Mouse (Mus musculus): ENCODE data around the gene Spats1. TPM values are rescaled to one million over a fixed set of nuclear protein-coding genes. Genes with fewer than 3 reads are reported as not detected.
"Not testable (repeated sequence)": the region's sequence is repeated elsewhere in the genome, so short reads cannot be mapped to it uniquely, and the experiment has no call there.

Gene Spats1
- polyA plus RNA-seq, 1 experiment from 2014 or later, result 0.65 TPM

DNA sequence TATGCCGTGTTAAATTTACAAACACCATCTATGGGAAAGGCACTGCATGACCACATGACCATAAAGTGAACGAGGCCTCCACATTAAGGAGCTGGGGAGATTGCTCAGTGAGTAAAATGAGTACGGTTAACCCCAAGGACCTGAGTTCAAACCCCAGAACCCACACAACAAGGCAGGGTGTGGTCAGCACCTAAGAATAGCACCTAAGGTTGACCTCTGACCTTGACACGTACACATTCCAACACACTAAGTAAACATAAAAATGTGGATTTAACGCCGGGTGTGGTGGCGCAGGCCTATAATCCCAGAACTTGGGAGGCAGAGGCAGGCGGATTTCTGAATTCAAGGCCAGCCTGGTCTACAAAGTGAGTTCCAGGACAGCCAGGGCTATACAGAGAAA is 25.6 kb downstream of the Spats1 start:
- no peak for DNase-seq (ENCODE audit: low spot score)

DNA sequence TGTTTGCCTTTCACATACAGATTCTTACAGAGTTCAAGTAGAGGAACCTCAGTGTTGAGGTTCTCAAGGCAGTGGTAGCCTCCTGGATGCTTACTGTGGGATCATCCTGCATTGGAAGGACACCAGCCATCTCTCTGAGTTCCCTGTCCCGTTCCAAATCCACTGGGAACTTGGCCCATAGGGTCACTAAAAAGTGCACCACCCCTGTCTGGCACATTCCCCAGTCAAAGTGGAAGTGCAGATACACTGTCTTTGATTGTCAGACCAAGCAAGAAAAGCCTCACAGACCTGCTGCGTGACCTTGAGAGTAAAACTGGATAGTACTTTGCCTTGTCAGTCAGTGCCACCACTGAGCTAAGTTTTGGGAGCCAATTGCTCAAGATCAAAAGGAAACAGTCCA is 28.2 kb downstream of the Spats1 start:
- DNase-seq (ENCODE audit: low spot score), result no peak

DNA sequence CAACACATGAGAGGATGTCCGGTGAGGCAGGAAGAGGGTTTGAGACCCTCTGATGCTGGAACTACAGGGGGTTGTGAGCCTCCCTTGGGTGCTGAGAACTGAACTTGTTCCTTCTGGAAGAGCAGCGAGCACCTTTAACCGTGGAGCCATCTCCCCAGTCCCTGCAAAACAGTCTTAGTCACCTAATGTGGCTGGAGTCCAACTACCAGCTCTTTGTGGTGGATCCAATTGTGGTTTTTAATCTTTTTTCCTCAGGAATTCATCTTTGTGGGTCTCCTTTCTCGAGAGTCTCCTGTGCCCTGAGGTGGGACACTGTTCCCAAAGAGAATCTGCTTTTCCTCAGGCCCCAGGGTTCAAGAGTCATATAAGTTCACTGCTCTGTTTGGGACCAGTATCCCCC is 29.3 kb downstream of the Spats1 start:
- no peak for DNase-seq (ENCODE audit: low spot score)

DNA sequence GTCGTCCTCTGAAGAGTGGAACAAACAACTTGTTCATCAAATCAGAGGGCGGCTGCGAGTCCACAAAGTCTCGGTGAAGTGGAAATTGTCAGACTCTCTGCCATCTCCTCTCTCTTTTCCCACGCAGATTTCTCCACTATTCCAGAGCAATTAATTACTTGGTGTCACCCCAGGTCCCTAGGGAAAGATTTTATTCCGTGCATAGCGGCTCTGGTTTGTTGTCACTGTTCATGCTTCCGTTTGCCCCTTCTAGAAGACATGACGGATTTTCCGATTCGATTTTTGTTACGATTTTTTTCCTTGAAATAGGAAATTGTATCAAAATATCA is 41.0 kb downstream of the Spats1 start:
- DNase-seq (ENCODE audit: low spot score), result no peak

DNA sequence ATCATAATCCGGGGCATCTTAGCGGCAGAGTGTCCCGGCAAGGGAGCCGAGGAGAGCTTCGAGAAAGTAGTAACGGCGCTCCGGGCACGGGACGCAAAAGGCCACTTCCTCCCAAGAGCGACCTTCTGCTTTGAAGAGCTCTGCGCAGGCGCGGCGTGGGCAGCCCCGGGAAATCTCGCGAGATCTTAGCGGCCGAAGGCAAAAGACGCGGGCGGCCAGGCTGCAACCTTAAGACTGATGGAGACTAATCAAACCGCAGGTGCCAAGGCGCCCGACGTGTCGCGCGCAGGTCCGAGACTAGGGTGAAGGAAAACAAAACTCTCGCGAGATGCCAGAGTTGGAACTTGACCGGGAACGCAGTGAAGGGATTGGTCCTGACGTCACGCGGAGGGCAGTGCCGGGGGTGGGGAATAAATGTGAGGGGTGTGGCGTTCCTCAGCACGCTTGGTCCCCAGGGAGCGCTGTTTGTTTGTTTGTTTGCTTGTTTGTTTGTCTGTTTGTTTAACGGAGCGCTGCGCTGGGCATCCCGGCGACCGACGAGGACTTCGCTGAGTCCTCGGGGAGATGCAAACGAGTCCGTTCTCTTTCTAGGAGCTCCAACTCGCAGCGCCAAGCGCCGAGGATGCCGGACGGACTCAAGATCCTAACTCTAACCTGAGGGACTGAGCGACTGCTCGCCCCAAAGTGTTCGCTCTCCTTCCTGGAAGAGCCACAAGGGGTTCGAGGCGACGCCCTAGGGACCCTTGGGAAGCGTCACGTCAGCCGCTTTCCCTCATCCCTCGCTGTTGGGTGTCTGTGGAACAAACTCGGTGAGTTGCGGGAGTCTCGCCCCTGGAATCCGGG is 41.6 kb downstream of the Spats1 start, which contains the start of gene Cdc5l:
Gene Cdc5l (minus strand): TSS at position 319 of the 843 bp plus-strand sequence.
- DNase-seq (ENCODE audit: low spot score), result peak; percentile 92

DNA sequence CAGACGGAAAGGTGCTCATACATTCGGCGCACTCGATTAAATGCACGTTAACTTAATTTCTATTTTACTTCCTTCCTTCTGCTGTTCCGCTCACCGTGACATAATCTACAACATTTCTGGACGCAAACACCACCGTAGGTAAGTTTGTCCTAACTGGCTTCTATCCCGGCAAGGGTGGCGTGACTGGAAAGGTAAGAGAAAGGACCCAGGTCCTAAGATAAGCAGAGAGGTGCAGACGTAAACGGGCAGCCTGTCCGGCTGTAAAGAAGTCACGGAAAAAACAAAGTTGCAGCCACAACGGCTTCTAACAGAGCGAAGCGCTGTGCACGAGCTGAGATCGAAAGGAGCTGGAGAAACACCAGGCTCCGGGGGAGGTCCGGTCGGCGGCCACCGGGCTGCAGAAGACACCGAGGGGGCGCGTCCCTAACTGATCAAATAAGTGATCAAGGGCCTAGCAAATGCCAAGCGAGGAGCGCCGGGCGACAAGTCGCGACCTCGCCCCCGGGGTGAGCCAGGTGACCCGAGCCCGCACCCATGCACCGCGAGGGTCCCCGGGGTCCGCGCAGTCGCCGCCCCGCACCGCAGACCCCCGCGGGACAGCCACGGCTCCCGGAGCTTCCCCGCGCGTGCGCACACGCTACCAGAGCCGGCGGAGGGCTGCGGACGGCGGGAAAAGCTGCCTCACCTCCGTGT is 42.4 kb downstream of the Spats1 start:
- peak; percentile 22 for DNase-seq (ENCODE audit: low spot score)

DNA sequence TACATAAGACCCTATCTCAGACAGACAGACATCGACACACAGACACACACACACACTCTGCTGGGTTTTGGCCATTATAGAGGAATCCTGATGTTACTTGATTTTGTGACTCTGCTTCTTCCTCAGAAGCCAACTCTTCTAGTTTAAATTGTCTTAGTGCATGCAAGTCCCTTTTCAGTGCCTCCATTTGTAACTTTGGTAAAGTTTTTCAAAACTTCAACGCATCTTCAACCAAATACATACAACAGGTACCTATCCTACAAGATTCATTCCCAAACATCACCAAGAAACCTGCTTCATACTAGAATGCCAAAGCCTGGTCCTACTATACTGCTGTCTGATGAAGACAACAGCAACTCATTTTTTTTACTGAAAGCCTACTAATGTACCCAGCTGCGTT is 43.2 kb downstream of the Spats1 start:
- DNase-seq (ENCODE audit: low spot score), result no peak

DNA sequence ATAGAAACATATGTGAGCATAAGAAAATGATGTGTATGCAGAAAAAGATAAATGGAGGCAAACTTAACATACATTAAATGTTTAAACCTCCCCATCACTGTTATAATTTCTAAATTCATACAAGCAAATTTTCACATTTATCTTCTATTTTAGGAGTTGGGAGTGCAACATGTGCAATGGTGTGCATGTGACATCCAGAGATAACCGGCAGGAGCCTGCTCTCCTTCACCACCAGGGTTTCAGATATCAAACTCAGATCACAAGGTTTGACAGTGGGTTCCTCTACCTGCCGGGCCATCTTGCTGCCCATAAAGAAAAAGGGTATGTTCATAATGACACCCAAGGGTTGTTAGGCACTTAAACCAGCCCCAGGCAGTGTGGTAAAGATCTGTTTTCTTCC is 57.8 kb downstream of the Spats1 start:
- no peak for DNase-seq (ENCODE audit: low spot score)

DNA sequence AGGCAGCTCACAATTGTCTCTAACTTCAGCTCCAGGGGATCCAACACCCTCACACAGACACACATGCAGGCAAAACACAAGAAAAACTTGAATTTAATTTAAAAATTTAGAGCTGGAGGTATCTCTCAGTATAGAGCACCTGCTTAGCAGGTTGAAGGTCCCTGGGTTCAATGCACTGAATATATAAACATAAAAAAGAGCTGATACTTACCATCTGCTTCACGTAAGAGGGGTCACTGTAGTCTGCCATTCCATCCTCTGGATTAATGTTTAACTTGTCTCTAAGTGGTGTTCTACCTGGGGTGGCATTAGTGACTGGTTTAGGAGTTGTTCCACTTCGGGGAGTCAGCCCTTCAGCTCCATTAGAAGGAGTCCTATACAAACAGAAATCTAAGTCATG is 63.6 kb downstream of the Spats1 start:
- not testable (repeated sequence) for DNase-seq (ENCODE audit: low spot score)

DNA sequence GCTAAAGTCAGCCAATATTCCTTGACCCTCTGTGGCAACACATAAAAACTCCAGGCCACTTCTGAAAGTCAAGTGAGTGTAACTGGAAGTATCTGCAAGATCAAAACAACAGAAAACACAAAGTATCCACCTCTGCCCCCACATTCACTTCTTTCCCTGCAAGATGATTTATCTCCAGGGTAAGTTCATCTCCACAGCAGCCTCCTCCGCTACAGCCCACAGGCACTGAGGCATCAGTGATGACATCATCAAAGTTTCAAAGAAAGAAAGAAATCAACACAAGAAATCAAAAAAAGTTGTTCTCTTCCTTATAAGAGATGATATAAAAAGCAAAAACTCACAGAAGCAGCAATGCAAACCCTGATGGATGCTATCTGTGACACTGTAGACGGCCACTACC is 66.5 kb downstream of the Spats1 start:
- no peak for DNase-seq (ENCODE audit: low spot score)

DNA sequence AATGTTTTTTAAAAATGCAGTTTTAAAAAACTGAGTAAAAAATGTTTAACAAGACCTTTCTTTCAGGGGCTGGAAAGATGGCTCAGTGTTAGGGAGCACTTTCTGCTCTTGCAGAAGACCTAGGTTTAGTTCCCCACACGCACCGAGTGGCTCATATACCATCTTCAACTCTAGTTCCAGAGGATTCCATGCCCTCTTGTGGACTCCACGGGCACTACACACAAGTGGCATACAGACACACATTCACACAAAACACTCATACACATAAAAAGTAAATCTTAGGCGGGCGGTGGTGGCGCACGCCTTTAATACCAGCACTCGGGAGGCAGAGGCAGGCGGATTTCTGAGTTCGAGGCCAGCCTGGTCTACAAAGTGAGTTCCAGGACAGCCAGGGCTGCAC is 68.9 kb downstream of the Spats1 start:
- no peak for DNase-seq (ENCODE audit: low spot score)

DNA sequence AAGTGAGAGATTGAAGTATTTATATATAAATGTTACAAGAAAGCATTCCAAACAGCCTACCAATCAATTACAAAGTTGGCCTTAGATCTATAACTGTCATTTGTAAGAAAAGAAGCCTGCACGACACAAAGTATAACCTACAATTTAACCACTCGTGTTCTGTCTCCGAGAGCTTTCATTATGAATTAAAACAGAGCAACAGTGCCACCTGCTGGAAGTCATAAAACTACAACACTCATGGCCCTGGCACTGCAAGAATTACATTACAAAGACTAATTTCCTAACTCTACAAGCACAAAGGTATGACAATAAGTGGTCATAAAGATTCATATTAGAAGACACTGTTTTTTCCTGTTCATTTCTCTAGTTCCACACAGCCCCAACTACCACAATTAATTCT is 72.0 kb downstream of the Spats1 start:
- DNase-seq (ENCODE audit: low spot score), result peak; percentile 68

DNA sequence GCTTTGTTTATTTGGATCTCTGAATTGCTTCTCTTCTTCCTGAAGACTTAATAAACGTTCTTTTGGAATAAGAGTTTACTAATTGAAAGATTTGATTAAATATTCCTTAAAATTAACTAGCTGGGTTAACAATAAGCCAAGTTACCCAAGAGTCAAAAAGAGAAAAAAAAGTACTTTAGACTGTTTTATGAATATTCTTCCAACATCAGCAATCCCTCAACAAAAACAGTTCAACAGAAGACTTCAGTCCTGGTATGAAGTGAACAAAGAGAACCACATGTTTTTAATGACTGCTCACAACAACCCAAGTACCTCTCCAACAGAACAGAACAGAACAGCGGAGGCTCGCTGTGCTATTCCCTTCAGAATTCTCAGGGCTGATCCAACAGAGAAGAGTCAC is 72.6 kb downstream of the Spats1 start:
- DNase-seq (ENCODE audit: low spot score), result no peak

DNA sequence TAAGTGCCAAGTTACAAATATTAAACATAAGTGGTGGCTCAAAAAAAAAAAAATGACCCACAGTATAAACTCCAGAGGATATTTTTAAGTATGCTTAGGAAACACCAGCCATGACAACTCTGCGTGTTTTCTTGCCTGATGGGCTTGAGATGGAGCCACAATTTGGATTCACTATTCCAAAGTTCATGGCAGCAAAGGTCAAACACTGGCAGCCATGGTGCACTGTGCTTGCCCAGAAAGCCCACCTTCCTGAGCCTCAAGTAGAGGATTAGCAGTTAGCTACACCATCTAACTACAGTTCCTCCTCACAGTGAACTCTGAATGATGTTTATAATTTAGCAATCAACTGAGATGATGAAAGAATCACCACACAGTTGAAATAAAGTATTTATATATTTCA is 73.1 kb downstream of the Spats1 start:
- no peak for DNase-seq (ENCODE audit: low spot score)

DNA sequence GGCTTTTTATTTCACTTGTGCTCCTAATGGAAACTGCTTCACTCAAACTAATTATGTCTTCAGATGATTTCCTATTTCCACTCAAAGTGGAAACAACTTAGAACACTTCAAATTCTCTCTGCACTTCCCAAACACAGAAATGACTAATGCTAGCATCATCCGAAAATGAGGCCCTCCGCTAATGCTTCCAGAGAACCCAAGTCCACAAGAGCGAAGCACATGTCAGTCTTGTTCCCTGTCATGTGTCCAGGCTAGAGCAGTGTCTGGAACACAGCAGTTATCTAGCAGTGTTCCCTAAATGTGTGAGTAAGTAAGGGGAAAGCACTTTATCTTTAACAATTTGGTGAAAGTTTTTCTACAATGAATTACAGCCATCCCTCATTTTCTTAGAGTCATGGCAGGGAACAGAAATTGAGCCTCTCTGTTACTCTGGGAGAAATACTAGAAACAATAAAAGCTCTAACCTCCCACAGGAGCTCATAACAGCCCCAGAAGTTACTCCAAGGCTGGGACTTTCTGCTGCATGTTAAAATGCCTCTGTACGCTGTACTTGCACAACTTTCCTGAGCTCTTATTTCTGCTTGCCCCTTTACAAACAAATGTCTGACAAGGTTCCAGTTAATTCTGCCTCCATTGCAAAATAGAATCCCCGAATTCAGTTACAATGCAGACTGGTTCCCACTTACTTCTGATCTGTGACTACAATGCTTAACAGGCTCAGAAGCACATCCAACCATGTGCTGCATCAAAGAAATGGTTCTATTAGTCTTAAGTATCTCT is 73.9 kb downstream of the Spats1 start:
- DNase-seq (ENCODE audit: low spot score), result no peak

DNA sequence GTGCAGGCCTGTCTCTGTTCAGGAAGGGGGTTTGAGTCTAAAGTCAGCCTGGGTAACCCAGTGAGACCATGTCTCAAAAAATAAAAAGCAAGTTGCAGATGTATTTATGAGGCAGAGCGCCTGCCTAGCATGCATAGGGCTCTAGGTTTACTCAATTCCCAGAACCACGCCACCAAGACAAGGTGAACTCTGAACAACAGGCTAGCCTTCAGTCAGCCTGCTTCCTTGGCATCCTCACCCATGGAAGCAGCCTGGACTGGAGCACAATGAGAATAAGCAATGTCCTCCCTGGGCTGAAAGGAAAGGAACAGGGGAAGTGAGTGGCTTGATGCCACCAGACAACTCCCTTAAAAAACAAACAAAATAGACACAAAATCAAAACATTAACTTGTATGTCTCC is 77.2 kb downstream of the Spats1 start:
- DNase-seq (ENCODE audit: low spot score), result no peak

DNA sequence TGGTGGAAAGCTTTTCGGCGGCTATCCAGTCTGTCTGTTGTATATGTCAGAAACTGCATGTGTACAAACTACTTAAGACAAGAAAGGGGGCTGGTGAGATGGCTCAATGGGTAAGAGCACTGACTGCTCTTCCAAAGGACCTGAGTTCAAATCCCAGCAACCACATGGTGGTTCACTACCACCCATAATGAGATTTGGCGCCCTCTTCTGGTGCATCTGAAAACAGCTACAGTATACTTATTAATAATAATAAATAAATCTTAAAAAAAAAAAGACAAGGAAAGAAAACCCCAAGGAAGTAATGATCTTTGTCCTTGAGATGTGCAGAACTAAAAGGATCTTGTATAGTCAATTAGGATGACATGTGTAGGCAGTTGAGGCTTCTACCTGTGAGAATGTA is 77.7 kb downstream of the Spats1 start:
- DNase-seq (ENCODE audit: low spot score), result no peak

DNA sequence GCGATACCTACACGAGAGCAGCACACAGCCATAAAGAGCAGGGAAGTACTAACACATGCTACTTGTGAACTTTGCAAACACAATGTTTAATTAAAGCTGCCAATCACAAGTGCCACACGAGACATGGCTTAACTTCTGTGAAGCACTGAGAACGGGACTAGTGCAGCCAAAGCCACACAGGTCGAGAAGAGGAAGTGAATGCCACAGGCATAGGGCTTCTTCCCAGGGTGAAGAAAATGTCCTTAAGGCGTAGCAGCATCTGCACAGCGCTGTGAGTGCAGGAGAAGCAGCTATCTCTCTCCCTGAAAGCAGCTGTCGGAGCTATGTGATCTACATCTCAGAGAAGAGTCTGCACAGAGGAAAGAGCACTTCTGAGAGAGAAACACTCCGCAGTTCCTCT is 80.6 kb downstream of the Spats1 start:
- no peak for DNase-seq (ENCODE audit: low spot score)

DNA sequence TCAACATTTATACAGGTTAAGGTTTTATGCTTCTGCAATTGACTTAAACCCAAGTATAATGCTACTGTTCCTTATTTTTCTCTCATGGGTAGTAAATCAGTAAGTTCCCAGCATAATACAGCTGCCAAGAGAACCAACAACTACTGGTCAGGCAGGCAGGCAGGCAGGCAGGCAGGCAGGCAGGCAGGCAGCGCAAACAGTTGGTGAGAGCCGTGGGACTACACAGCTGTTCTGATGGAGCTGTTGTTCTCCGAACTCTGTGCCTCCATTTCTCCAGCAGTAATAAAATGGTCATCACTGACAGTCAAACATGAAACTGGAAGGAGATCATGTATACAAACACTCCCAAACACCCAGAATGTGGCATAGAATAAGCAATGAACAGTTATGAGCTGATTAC is 81.5 kb downstream of the Spats1 start:
- DNase-seq (ENCODE audit: low spot score), result no peak
